Mouse (Mus musculus): Measurements from ENCODE around the gene Nxf1.

Nxf1 gene

DNA sequence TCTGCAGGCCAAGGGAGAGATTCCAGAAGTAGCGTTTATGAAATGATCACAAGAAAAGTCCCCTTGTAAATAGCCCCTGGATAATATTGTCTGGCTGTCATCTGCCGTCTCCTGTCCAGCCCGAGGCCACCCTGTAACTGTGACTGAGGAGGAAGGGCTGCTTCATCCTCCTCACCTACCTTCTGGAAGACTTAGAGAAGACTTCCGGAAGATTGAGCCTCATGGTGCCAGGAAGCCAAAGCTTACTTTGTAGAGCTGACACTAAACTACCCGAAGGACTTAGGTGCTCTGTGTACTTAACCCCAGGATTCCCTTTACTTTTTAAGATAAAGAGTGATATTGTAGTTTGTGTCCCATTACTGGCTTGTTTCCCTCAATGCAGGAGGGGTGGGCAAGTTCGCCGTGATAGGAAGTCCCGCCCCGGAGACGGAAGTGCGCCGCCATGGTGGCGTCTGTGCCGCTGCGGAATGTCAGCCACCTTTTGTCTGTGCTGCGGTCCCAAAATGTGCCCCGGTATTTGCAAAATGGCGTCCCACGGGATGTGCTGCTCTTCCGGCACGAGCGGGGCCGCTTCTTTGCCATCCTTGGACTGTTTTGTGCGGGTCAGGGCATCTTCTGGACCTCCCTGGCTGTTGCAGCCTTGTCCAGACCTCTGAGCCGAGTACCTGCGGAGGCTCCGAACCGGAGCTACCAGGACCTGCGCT, 13.8 kb downstream of the Nxf1 start, which contains the start of gene Tmem223:
Gene Tmem223, plus strand, starts transcription at position 430 of the 704 bp plus-strand sequence.
- DNase-seq (ENCODE audit: low read depth, low spot score): peak; percentile 36

DNA sequence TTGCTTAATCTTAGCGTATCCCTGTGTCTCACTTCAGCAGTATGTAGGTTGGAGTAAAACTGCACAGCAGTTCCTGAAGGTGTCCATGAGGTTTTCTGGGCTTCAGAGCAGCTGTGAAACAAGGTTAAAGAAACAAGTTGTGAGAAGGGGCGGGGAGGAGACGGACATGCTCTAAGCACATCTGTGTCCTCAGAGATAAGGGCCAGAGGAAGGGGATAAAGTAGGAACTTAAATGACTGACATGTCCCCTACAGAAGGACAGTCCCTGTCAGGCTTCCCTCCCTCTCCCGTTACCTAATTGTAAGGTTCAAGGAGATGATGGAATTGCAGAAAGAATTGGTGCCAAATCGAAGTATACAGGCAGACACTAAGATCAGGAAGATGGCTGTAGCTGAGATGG, 16.1 kb downstream of the Nxf1 start:
- no peak for DNase-seq (ENCODE audit: low read depth, low spot score)

DNA sequence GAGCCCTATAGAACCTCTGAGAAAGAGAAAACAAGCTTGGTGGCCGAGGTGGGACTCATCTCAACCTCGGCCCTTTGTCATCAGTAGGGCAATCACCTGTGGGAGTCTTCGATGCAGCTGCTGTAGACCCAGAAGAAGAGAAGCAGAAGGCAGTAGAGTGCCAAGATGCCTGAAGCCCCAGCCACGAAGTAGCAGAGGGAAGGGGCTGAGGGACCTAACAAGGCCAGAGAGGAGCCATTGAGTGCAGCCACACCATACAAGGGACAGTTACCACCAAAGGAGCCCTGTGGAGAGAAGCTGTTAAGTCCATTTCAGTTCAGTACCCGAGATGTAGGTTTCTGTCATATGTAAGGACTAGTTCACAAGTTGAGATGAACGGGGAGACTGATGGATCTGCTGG, 16.5 kb downstream of the Nxf1 start:
- no peak for DNase-seq (ENCODE audit: low read depth, low spot score)

DNA sequence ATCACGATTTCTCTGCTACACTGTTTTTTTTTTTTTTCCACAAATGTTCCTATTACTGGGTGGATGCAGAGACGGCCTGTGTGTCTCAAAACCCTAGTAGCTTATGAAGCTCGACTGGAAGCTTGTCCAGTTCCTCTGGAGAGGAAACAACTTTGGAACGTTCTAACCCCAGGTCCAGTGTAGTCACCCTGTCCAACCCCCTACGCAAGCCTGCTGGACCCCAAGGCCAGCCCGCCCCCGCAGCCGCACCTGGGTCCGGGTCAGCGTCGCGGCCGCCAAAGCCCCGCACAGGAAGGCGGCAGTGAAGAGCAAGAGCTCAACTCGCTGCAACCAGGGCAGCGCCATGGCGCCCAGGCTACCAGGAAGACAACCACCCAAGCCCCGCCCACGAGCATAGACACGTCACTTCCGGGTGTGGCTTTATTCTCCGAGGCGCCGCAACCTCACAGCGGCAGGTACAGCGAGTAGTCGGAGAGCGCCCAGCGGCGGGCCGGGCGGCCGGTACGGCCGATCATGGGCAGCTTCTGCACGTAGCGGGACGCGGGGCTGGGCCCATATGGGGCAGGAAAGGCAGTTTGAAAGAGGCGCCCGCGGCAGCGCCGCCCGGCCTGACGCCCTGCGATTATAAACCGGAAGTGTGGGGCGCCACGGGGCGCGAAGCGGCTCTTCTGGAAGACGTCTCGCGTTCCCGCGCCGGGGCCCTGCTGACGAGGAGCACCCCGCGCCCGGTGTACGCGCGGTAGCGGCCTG, 17.4 kb downstream of the Nxf1 start, which contains the start of gene Tmem179b:
Gene Tmem179b, minus strand, starts transcription at position 382 of the 750 bp plus-strand sequence.
- peak; percentile 91 for DNase-seq (ENCODE audit: low read depth, low spot score)

DNA sequence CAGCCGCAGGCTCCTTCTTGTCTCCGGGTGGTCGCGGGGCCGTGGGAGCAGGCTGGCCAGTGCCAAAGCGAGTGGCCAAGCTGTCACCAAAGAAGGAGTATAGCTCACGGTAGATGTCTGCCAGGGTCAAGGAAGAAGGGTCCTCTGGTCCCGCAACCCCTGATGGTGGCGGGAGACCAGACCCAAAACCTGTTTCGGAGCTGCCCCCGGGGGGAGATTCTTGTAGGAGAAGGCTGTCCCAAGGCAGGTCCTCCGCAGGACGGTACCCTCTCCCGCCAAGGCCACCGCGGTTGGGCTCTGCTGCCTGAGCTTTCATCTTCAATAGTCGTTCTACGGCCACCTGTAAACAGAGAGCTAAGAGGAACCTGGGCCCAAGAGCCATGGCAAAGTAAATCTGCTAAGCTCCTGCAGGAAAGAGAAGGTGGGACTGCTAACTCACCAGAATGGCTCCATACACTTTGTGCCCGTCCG, 18.1 kb downstream of the Nxf1 start:
- no peak for DNase-seq (ENCODE audit: low read depth, low spot score)

DNA sequence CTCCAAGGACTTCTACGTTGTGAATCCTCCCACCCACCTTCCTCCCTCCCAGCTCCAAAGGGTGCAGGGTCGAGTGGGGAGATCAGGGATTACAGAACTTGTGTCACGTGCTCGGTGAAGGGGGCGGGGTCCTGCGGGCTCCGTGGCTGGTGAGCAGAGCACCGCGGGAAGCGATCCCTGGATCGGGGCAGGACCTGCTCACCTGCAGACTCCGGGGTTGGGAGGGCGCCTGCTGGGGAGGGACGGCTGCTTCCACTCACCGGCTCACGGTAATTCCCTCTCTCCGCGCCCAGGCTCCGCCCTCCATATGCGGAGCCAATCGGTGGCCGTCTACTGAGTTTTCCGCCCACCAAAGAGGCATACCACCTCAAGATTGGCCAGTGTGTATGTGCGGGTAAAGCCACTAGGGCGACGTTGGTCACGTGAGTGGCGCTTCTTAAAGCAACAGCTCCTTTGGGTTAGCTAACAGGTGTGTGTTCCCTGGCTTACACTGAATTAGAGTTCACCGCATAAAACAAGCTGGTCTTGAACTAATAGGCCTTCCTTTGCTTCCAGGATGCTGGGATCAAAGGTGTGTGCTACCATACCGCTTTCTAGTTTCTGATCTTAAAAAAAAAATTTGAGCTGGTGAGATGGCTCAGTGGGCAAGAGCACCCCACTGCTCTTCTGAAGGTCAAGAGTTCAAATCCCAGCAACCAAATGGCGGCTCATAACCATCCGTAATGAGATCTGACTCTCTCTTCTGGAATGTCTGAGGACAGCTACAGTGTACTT, 29.3 kb downstream of the Nxf1 start, which contains the start of gene Taf6l:
Gene Taf6l, minus strand, starts transcription at position 410 of the 774 bp plus-strand sequence.
- peak; percentile 91 for DNase-seq (ENCODE audit: low read depth, low spot score)

DNA sequence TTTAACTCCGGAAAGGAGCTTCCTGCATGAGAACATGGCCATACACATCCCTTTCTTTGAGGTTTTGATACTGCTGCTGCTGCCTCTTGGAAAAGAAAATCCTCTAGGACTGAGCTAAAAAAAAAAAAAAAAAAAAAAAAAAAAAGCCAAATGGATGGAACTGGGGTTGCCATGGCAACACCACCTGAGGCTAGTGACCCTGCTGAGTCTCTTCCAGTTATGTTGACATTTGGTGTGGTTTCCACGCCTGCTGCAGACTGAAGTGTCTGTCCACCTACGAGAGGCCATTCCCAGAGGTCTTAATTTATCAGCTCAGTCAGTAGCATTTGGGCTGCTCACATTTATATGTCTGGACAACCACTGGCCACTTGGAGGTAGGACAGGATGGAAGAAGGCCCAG, 31.6 kb downstream of the Nxf1 start:
- DNase-seq (ENCODE audit: low read depth, low spot score): no peak

DNA sequence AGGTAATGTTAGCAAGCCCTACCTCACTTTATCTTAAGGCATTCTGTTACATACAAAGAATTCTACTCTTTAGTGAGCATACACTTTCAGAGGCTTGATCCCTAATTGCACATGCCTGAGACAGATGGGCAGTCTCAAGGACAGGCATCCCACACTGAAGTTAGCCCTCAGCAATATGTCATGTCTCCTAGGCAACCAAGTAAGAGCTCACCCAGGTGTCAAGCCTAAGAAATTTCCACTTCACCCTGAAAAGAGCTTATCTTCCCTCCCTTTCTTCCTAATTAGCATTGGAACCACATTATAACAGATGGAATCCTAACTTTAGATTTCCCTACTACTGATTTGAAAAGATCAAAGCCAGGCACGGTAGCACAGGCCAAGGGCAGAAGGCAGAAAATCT, 32.3 kb downstream of the Nxf1 start:
- no peak for DNase-seq (ENCODE audit: low read depth, low spot score)

DNA sequence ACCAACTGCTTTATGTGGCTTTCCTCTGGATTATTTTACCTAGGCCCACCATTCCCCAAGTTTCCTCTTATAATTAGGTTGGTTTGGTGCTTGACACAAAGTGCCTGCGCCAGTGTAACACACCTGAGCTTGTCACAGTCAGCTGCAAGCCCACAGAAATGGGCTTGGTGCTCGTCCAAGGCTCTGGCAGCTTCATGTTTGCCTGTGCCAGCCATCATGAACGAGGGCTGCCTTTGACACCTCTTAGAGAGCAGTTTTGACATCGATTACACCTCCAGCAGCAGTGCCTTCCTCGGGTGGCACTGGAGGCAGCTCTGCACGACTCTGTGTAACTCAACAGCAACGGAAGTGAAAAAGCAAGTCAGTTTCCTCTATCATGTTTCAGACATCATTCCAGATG, 33.3 kb downstream of the Nxf1 start:
- DNase-seq (ENCODE audit: low read depth, low spot score): no peak

DNA sequence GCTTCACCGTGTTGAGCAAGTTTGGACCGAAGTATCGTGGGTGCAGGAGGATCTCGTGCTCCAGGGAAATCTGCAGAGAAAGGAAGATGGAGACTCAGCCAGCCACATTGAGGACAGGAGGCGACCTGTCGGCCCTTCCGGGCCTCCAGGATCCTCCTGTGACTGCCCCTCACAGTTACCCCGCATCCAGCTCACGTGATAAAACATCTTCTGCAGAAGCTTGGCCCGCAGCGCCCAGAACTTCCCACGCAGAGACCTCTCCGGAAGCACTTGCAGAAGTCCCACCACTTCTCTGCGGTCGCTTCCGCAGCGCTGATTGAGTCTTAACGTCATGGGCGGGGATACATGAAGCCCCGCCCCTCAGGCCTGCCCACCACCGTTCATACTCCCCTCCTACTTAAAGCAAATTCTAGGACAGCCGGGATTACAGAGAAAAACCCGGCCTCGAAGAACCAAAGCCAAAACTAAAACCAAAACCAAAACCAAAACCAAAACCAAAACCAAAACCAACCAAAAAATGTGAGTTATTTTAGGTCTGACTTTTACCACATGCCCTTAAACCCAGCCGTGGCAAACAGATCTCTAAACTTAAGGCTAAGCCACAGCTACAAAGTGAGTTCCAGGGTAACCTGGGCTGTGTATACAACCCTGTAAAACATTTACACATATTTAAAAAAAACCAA, 41.5 kb downstream of the Nxf1 start, which contains the start of gene Polr2g:
Gene Polr2g, minus strand, starts transcription at position 314 of the 683 bp plus-strand sequence.
- DNase-seq (ENCODE audit: low read depth, low spot score): peak; percentile 87

DNA sequence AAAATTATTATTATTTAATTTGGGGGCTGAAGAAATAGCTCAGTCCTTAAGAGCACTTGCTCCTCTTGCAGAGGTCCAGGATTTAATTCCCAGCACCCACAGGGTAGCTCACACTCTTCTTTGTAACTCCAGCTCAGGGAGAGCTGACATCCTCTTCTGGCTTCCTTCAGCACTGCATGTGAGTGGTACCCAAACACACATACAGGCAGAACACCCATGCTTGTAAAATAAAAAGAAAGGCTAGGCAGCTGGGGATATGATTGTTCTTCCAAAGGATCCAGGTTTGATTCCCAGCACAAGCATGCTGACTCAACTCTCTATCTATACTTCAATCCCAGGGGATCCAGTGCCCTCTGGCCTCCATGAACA, 42.1 kb downstream of the Nxf1 start:
- DNase-seq (ENCODE audit: low read depth, low spot score): no peak

DNA sequence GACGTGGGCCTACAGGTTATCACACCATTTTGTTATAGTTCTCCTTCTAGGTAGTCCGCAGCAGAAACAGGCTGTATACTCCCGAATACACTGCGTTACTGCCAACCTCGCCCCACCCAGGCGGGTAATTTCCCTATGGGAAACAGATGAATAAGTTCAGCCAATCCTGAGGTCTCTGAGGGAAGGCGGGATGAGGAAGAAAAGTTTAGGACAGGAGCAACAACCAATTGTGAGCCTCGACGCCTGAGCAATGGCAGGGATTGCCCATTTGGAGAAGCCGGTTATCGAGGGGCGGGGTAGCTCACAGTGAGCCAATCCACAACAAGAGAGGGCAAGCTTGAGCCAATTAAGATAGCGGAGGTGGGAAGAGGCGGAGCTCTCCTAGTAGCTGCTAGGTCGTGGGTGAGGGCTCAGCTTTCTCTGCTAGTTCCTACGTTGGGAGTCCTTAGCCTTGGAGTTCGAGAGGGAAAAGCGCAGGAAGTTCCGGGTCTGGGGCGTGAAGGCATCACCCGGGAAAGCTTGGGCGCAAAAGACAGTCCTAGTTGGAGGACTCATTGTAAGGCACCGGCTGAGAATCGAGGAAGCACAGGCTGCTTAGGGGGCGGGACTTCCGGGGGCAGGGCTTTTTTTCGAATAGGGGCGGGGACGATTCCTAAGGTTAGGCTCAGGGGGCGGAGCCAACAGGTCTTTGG, 45.4 kb downstream of the Nxf1 start, which contains the start of gene Zbtb3:
Gene Zbtb3, plus strand, starts transcription at position 426 of the 692 bp plus-strand sequence.
- DNase-seq (ENCODE audit: low read depth, low spot score): peak; percentile 93

DNA sequence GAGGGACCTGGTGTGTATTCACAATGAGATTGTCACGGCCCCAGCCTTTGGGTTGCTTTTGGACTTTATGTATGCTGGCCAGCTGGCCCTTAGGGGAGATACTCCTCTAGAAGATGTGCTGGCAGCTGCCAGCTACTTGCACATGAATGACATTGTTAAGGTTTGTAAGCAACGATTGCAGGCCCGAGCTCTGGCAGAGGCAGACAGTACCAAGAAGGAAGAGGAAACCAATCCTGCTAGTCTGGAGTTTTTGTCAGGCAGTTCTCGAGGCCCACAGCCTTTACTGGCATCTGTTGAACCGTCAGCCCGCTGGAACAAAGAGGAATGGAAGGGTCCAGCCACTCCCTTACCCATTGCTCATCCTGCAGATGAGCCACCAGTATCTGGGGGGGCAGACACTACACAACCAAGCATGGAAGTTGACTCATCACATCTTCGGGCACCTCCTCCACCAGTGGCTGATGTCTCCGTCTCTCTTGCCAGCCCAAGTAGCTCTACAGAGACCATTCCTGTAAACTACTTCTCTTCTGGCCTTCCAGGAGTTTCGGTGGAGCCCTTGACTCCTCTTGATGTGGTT, 46.4 kb downstream of the Nxf1 start:
- no peak for DNase-seq (ENCODE audit: low read depth, low spot score)

DNA sequence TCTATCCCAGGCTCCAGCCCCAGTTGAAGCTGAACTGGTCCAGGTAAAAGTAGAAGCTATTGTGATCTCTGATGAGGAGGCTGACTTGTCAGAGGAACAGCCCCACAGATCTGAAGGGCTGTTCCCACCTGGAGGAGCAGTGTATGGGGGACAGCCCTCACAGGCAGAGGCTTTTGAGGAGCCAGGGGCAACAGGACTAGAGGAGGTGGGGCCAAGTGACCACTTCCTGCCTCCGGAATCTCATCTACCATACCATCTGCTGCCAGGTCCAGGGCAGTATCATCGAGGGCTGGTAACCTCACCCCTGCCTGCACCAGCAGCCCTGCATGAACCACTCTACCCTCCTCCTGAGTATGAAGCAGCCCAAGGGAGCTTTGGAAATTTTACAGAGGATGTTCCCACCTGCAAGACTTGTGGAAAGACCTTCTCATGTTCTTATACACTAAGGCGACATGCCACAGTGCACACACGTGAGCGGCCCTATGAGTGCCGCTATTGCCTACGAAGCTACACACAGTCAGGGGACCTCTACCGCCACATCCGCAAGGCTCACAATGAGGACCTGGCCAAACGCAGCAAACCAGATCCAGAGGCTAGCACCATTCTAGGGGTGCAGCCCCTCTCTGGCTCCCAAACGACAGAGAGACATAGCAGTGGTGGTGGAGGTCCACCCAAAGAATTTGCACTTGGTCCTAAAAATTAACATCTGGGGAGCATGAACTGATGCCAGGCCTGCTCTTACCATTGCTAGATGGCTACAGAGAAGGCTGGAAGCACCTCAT, 47.2 kb downstream of the Nxf1 start:
- no peak for DNase-seq (ENCODE audit: low read depth, low spot score)

DNA sequence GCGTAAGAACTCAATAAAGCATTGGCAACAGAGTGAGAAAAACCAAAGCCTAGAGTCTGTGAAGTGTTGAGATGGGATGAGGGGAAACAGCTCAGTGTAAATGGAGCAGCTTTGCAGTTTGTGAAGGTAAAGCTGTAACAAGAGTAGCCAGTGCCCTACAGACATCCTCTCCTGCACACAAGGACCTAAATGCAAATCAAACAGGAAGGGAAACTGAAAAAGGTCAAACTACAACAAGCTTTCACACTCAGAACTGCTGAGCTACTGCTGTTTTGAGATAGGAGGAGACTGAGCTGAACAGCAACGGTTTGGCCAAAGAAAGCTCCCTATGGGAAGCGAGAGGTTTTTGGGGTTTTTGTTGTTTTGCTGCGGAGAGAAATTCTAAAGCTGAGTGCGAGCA, 49.9 kb downstream of the Nxf1 start:
- no peak for DNase-seq (ENCODE audit: low read depth, low spot score)

DNA sequence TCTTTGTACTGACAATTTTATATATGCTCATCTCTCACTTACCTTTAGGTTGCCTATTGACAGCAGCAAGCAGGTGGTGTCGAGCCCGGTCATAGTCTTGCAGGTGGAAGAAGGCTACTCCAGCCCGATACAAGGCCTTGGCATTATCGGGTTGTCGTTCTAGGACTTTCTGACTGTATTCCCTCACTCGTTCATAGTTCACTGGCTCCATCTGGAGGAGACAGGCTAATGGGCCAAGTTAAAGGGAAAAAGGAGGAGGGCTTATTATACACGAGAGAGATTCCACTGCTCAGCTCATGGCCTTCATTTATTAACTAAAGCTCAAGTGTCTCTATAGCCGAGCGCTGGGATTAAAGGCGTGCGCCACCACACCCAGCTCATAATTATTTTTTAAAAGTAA, 58.9 kb downstream of the Nxf1 start:
- DNase-seq (ENCODE audit: low read depth, low spot score): no peak

DNA sequence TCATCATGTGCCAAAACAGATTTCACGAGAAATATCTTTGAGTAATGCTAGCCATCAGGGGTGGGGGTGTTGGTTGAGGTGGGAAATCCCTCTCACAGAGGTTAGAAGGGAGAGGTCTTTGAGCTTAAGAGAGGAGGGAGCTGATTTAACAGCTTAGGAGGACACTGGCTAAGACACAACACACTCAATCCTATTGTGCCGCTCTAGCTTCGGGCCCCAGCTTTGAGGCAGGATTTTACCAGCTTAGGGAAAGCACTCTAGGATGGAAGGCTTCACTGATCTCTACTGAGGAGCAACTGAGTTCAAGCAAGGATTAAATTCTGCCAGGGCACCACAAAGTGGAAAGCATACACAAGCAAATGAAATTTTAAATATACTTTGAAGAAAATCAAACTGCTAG, 60.1 kb downstream of the Nxf1 start:
- DNase-seq (ENCODE audit: low read depth, low spot score): no peak

DNA sequence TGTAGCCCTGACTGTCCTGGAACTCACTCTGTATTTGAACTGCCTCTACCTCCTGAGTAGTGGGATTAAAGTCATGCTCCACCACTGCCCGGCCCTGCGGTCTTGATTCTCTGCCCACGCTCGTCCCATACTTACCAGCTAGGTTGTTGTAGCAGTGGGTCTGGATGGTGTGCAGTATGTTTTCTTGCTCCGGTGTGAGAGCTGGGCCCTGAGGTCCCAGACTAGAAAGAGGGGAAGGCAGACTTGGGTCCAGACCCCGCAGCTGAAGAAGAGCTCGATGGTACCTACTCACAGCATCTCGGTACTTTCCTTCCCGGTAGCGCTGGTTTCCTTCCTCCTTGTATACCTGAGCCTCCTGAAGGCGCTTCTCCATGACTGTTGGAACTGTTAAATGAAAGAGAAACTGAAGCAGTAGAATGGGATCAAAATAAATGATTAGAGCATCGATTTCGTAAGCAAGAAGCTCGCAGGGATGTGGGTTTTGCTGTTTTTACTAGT, 61.5 kb downstream of the Nxf1 start:
- no peak for DNase-seq (ENCODE audit: low read depth, low spot score)

DNA sequence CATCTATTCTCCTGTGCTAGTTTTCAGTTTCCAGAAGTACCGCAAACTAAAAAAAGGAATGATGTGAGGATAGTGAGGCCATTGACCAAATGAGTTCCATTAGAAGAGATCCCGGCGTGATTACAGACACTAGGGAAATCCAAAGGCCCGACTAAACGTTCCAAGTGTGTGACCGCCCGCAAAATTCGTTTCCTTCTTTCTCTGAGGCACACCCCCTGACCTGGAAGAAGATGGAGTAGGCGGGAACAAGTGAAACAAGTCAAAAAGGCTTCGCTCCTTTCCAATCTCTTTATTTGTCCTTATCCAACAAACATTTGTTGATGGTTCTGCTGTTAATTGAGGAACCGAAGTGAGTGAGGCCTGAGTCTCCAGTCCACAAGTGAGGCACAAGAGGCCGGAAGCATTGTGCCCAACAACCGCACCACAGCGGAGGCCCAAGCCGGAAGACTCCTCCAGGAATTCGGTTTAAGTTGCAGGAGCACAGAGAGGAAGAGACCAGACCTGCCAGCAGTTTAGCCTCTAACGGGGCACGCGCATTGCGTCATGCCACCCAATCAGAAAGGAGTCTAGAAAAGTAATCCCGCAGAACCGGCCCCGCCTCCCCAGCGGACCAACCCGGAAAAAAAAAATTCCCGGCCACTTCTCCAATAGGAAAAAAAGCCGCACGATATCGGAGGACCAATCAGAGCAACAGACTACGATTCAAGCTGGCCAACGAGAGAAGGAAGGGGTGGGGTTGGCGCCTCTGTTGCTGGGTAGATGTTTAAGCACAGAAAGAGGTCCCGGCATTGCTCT, 62.1 kb downstream of the Nxf1 start, which contains the start of gene Ttc9c:
Gene Ttc9c, minus strand, starts transcription at position 533 of the 795 bp plus-strand sequence.
- peak; percentile 96 for DNase-seq (ENCODE audit: low read depth, low spot score)

Data from embryo, embryonic 11.5 days (tissue).